8 mouse cellular contexts compared by ENCODE assay signal in genomic region chr19:5802011-5802786, GRCm38 (mm10). TPM values are rescaled to one million over a fixed set of nuclear protein-coding genes. Genes with fewer than 3 reads are reported as not detected.
DNase-seq lines count a peak whose midpoint lies in the region; ATAC-seq and TF ChIP-seq lines count a peak whose summit lies in the region.

No protein-coding gene starts in this region.

- peak; percentile 60; the same call in 1 of the 2 replicates for ATAC-seq in embryonic facial prominence, embryonic 14.5 days (ENCODE audit: low read depth)
- 0 out of 2 replicates have a peak, but pooled peaks have one; percentile 37 for ATAC-seq in limb, embryonic 13.5 days (ENCODE audit: low FRiP score, low read depth)
- ATAC-seq in midbrain, embryonic 15.5 days (replicated peaks), result peak; percentile 49; the same call in 1 of the 2 replicates

- peaks cover 35% of the 10 kb centered on the region for H3K36me3 ChIP-seq in embryonic facial prominence, embryonic 14.5 days (ENCODE audit: control insufficient read depth, insufficient read depth, low read length)
- peaks cover 18% of the 10 kb centered on the region for H3K36me3 ChIP-seq in limb, embryonic 13.5 days
- H3K36me3 ChIP-seq in midbrain, embryonic 15.5 days (replicated peaks), result no peaks in the 10 kb centered on the region; the same call in 1 of the 2 replicates

- peak overlapping the region; percentile 73 for H3K4me3 ChIP-seq in bone marrow, adult 2 months (replicated peaks; ENCODE audit: control insufficient read depth, low read depth, low read length)
- peak overlapping the region; percentile 90 for H3K4me3 ChIP-seq in embryonic facial prominence, embryonic 14.5 days (ENCODE audit: low read depth, low read length)
- H3K4me3 ChIP-seq in limb, embryonic 13.5 days, result peak overlapping the region; percentile 99
- peak overlapping the region; percentile 80 for H3K4me3 ChIP-seq in midbrain, embryonic 15.5 days

- H3K4me2 ChIP-seq in embryonic facial prominence, embryonic 14.5 days (ENCODE audit: low read depth, low read length), result peak overlapping the region; percentile 84
- H3K4me2 ChIP-seq in limb, embryonic 13.5 days (replicated peaks), result peak overlapping the region; percentile 95
- peak overlapping the region; percentile 89 for H3K4me2 ChIP-seq in midbrain, embryonic 15.5 days

- peak; percentile 97 for DNase-seq in 416B (ENCODE audit: low read depth)
- peak; percentile 96 for DNase-seq in embryonic facial prominence, embryonic 14.5 days (ENCODE audit: low spot score)
- DNase-seq in heart, adult 8-10 months (ENCODE audit: low spot score), result peak; percentile 98
- DNase-seq in kidney, adult 9 months, result peak; percentile 97
- DNase-seq in spleen, adult 18-20 months, result peak; percentile 88 to 97

- H3K9ac ChIP-seq in embryonic facial prominence, embryonic 14.5 days (ENCODE audit: low read depth, low read length), result peak overlapping the region; percentile 99
- H3K9ac ChIP-seq in limb, embryonic 13.5 days, result peak overlapping the region; percentile 100
- H3K9ac ChIP-seq in midbrain, embryonic 15.5 days, result peak overlapping the region; percentile 77

- H3K27ac ChIP-seq in bone marrow, adult 2 months (ENCODE audit: control insufficient read depth, insufficient read depth, low read depth, low read length, poor library complexity), result peak overlapping the region; percentile 100
- peak overlapping the region; percentile 100 for H3K27ac ChIP-seq in embryonic facial prominence, embryonic 14.5 days (replicated peaks; ENCODE audit: low read depth, low read length)
- peak overlapping the region; percentile 100 for H3K27ac ChIP-seq in limb, embryonic 13.5 days
- H3K27ac ChIP-seq in midbrain, embryonic 15.5 days, result peak overlapping the region; percentile 100

- H3K27me3 ChIP-seq in embryonic facial prominence, embryonic 14.5 days (replicated peaks; ENCODE audit: control insufficient read depth, insufficient read depth, low read length), result no peaks in the 10 kb centered on the region
- H3K27me3 ChIP-seq in limb, embryonic 13.5 days, result no peaks in the 10 kb centered on the region
- H3K27me3 ChIP-seq in midbrain, embryonic 15.5 days (replicated peaks), result no peaks in the 10 kb centered on the region

- peaks cover 1% of the 10 kb centered on the region; the same call in 1 of the 2 replicates for H3K4me1 ChIP-seq in bone marrow, adult 2 months (ENCODE audit: control insufficient read depth, insufficient read depth, low read length)
- peaks cover 27% of the 10 kb centered on the region for H3K4me1 ChIP-seq in embryonic facial prominence, embryonic 14.5 days (ENCODE audit: control insufficient read depth, insufficient read depth, low read length)
- H3K4me1 ChIP-seq in limb, embryonic 13.5 days, result peaks cover 38% of the 10 kb centered on the region
- peaks cover 29% of the 10 kb centered on the region for H3K4me1 ChIP-seq in midbrain, embryonic 15.5 days

- under 1% methylated on average over 25 of the region's 25 CpGs for whole genome bisulfite sequencing in bone marrow, adult 2 months
- WGBS in embryonic facial prominence, embryonic 14.5 days, result under 1% methylated on average over 25 of the region's 25 CpGs
- WGBS in limb, embryonic 13.5 days, result under 1% methylated on average over 25 of the region's 25 CpGs
- WGBS in midbrain, embryonic 15.5 days, result under 1% methylated on average over 25 of the region's 25 CpGs

- no peak for TF ChIP-seq CTCF in bone marrow, adult 2 months (IDR thresholded peaks at IDR 0.05; ENCODE audit: control insufficient read depth, insufficient read depth, low read length)

- H3K9me3 ChIP-seq in embryonic facial prominence, embryonic 14.5 days (ENCODE audit: control insufficient read depth, low read length), result no peaks in the 10 kb centered on the region
- H3K9me3 ChIP-seq in limb, embryonic 13.5 days, result no peaks in the 10 kb centered on the region
- no peaks in the 10 kb centered on the region for H3K9me3 ChIP-seq in midbrain, embryonic 15.5 days

- peak; percentile 100 for TF ChIP-seq POLR2A in bone marrow, adult 2 months (IDR thresholded peaks at IDR 0.05; ENCODE audit: borderline replicate concordance, control insufficient read depth, low read depth, low read length)

RNA-seq across cellular contexts. Expression of gene Scyl1, which starts 31.0 kb away (rescaled TPM):
- polyA plus RNA-seq in bone marrow, adult 2 months (2011; ENCODE audit: insufficient read depth, insufficient read length, low replicate concordance, missing spikeins), result 26.8 and 38.8 TPM in 2 replicates
- polyA plus RNA-seq in embryonic facial prominence, embryonic 14.5 days (2014; fragmentation: Nextera tagmentation; extraction: Ambion mirVana), result 78.3 and 79.8 TPM in 2 replicates
- total RNA-seq in heart, adult 8-10 months (2022), result 10 to 100 TPM; 63.3 to 70.6 (median 67.2) TPM
- 76.9 and 82.7 TPM in 2 replicates for polyA plus RNA-seq in limb, embryonic 13.5 days (2015; fragmentation: Nextera tagmentation; extraction: Ambion mirVana)
- 87.6 and 94.7 TPM in 2 replicates for polyA plus RNA-seq in midbrain, embryonic 15.5 days (2015; fragmentation: Nextera tagmentation; extraction: Ambion mirVana)

Comparison
In these comparisons a context has a peak if more than half of its experiments do, and no peak if none do; other contexts are left out.
1. Peak in every context shown above with its lines: DNase-seq, ATAC-seq, H3K4me3 ChIP-seq and H3K27ac ChIP-seq.